23 mouse cellular contexts compared by ENCODE assay signal in genomic region chr2:73415892-73416291, GRCm38 (mm10). TPM values are rescaled to one million over a fixed set of nuclear protein-coding genes. Genes with fewer than 3 reads are reported as not detected.
DNase-seq lines count a peak whose midpoint lies in the region; TF ChIP-seq lines count a peak whose summit lies in the region.
"Had no signal": no experiment of that assay in that cellular context is flagged by ENCODE, and none has a peak within 500 bp of the region (broad histone marks: within the 10 kb centered on the region; RNA-seq: fewer than 3 reads in every experiment).

No protein-coding gene starts in this region.

- TF ChIP-seq POLR2A in liver, adult 2 months (IDR thresholded peaks at IDR 0.05; ENCODE audit: extremely low read depth, insufficient read depth, low read length) = no peak

- H3K4me1 ChIP-seq in liver, adult 2 months (ENCODE audit: control insufficient read depth, insufficient read depth, low read length) = no peaks in the 10 kb centered on the region
- H3K4me1 ChIP-seq: embryonic facial prominence, embryonic 13.5 days; liver, embryonic 12.5 days had no signal

- no peaks in the 10 kb centered on the region for H3K27me3 ChIP-seq in liver, adult 2 months (ENCODE audit: control insufficient read depth, insufficient read depth, low read length)
- H3K27me3 ChIP-seq: embryonic facial prominence, embryonic 13.5 days; limb, embryonic 12.5 days had no signal

- no peak overlapping the region for H3K9ac ChIP-seq in liver, adult 2 months (ENCODE audit: low read depth, low read length)
- H3K9ac ChIP-seq: embryonic facial prominence, embryonic 13.5 days; forebrain, postnatal 0 days; limb, embryonic 12.5 days; liver, embryonic 12.5 days; liver, postnatal 0 days had no signal

- no peak for TF ChIP-seq CTCF in liver, adult 2 months (IDR thresholded peaks at IDR 0.05; ENCODE audit: low read depth, low read length)

- no peak overlapping the region for H3K27ac ChIP-seq in liver, adult 2 months (replicated peaks; ENCODE audit: insufficient read depth, low read depth, low read length)
- H3K27ac ChIP-seq: embryonic facial prominence, embryonic 13.5 days; heart, adult 2 months; left cerebral cortex, adult 2 months; limb, embryonic 12.5 days; liver, embryonic 12.5 days had no signal

- H3K4me3 ChIP-seq in liver, adult 2 months (ENCODE audit: insufficient read depth, low read depth, low read length) = no peak overlapping the region
- H3K4me3 ChIP-seq: embryonic facial prominence, embryonic 13.5 days; heart, adult 2 months; left cerebral cortex, adult 2 months; limb, embryonic 12.5 days; liver, embryonic 12.5 days had no signal

- H3K79me2 ChIP-seq in liver, adult 2 months (ENCODE audit: control insufficient read depth, insufficient read depth, low read length) = no peaks in the 10 kb centered on the region

- peak; percentile 13 for DNase-seq in liver, adult 2 months (ENCODE audit: extremely low read depth, low read depth, low spot score)
- DNase-seq in liver = no peak
- DNase-seq in Muller cell, postnatal 12 days (ENCODE audit: inconsistent ontology term) = peak; percentile 78
- peak; percentile 58 for DNase-seq in brain, adult 2 months (ENCODE audit: low read depth, low spot score)
- peak; percentile 6 for DNase-seq in mesoderm, embryonic 11.5 days (ENCODE audit: low read depth, low spot score)
- no peak for DNase-seq in kidney, postnatal 25 days
- DNase-seq: adrenal gland, postnatal 14 days; cerebellum, adult 18-20 months; cerebellum, postnatal 10 days; forebrain, postnatal 0 days; gastrocnemius, postnatal 25 days; heart, adult 2 months; kidney, adult 11 months; kidney, postnatal 14 days; liver, postnatal 0 days; lung, postnatal 14 days; right cerebral cortex, postnatal 4 days; thymus, postnatal 4 days had no signal

- H3K36me3 ChIP-seq in liver, adult 2 months (ENCODE audit: control insufficient read depth, insufficient read depth, low read length) = no peaks in the 10 kb centered on the region
- H3K36me3 ChIP-seq: embryonic facial prominence, embryonic 13.5 days; G1E; limb, embryonic 12.5 days; liver, embryonic 12.5 days had no signal

- 42% methylated on average over 5 of the region's 5 CpGs for WGBS in liver, adult 2 months

RNA-seq across cellular contexts. Expression of gene Gpr155, which starts 29.5 kb away (rescaled TPM):
- total RNA-seq in liver, adult 2 months (2014; rRNA removed) = 19.9 TPM in 2 replicates
- 13.3 and 15.1 TPM in 2 replicates for polyA plus RNA-seq in liver, adult 2 months (2012; rRNA removed)

Comparison
In these comparisons a context has a peak if more than half of its experiments do, and no peak if none do; other contexts are left out.
1. DNase-seq: peak in liver, adult 2 months (single experiment), Muller cell, postnatal 12 days (single experiment), brain, adult 2 months (single experiment) and mesoderm, embryonic 11.5 days (single experiment); none in liver (single experiment) and kidney, postnatal 25 days (0 of 2).